Mouse (Mus musculus) CD4-positive, CD25-positive, alpha-beta regulatory T cell (primary cell): Measurements from ENCODE around the gene Srprb. TPM values are rescaled to one million over a fixed set of nuclear protein-coding genes. Genes with fewer than 3 reads are reported as not detected.

ENCODE experiments used
- polyA plus RNA-seq: library from polyadenylated mRNA; unstranded; fragments of 100-300 nt; shearing (Covaris generic); gene quantifications from one replicate; pipeline ENCODE4 v1.2.1, GENCODE M21; 2017

The Srprb gene
- 40.4 TPM for polyA plus RNA-seq

DNA sequence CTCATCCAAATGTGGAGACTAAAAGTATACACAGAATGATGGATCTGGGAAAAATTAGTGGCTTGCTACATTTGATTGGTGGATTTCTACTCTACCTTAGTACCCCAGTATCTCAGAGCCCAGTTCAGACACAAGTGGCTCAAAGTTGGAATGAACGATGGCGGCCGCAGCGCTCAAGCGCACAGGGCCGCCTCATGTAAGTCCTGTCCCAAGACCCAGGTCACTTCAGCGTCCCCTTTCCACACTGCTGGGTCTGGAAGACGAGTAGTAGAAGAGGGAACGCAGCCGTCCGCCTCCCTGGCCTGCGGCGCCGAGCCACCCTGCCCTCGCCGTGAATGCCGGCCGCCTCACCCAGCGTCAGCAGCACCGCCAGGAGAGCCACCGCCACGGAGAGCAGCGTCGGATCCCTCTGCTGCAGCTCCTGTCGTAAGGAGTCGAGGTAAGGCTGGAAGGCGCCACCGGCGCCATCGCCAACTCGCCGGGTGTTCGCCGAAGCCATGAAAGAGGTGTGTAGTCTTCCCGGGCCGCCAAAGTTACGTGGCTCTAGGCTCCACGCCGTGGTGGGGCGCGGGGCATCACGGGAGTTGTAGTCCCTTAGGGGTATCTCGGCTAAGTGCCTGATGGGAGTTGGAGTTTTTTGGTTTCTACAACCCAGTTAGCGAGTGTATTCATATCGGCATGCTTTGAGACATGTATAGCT, at the start of gene Srprb:
TSS of gene Srprb (minus strand) at position 577 of the 700 bp plus-strand sequence.

DNA sequence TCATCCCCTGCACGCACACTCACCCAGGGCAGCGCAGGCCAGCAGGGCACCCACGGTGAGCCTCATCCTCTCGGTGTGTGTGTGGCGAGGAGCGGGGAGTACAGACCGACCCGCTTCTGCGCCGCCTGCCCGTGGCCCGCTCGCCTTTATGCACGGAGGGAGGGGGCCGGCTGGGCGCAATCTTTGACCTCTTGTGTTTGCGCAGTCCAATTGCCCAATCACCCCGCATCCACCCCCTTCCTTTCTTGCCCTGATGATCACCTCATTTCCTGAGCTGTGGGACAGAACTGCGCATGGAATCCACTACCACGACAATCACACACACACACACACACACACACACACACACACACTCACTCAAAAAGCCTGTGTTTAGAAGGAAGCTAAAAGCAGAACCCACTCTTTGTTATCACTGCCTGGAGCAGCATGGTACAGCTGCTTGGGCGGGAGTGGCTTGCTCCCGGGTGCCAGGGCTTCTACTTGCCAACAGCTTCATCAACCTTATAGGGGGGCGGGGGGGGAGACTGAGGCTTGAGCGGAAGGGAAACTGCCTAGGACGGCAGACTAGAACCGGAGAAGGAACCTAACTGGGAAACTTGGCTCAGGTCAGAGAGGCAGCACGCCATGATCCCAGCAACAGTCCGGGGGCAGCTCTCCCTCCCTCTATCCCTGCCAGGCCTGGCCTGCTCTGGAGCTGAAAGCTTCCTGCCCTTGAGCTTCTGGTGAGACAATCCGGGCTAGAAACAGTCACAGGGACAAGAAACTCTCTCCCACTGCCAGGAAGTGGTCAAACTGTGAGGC, 28.4 kb upstream of the Srprb start, which contains the start of the genes Gm20425 and Trf:
TSS of gene Gm20425 (minus strand) at position 157 of the 801 bp plus-strand sequence.
TSS of gene Trf (minus strand) at position 294 of the 801 bp plus-strand sequence.

Other genes starting within 250 kb of the Srprb start
- 0.16 TPM for gene Slco2a1, start 213.4 kb downstream of the Srprb start, polyA plus RNA-seq
- gene Rab6b, start 90.3 kb downstream of the Srprb start, polyA plus RNA-seq = 26.1 TPM
- 2.1 TPM for gene Gm20425, start 28.2 kb upstream of the Srprb start, polyA plus RNA-seq
- 5.6 TPM for gene Trf, start 28.3 kb upstream of the Srprb start, polyA plus RNA-seq
- 1.3 TPM for gene 1300017J02Rik, start 102.9 kb upstream of the Srprb start, polyA plus RNA-seq
- gene Topbp1, start 103.1 kb upstream of the Srprb start, polyA plus RNA-seq = 57.0 TPM
- gene Cdv3, start 163.7 kb upstream of the Srprb start, polyA plus RNA-seq = 58.4 TPM